11 mouse cellular contexts compared by ENCODE assay signal in genomic region chr16:4978275-4979051, GRCm38 (mm10). TPM values are rescaled to one million over a fixed set of nuclear protein-coding genes. Genes with fewer than 3 reads are reported as not detected.
DNase-seq lines count a peak whose midpoint lies in the region; ATAC-seq lines count a peak whose summit lies in the region.
"Had no signal": no experiment of that assay in that cellular context is flagged by ENCODE, and none has a peak within 500 bp of the region (broad histone marks: within the 10 kb centered on the region; RNA-seq: fewer than 3 reads in every experiment).

No protein-coding gene starts in this region.

- H3K27me3 ChIP-seq in kidney, embryonic 16.5 days (ENCODE audit: insufficient read depth, low read length) = no peaks in the 10 kb centered on the region

- 56% methylated on average over 5 of the region's 5 CpGs for WGBS in kidney, embryonic 16.5 days

- no peak for ATAC-seq in kidney, embryonic 16.5 days (ENCODE audit: low FRiP score, low TSS enrichment)

- H3K9me3 ChIP-seq in kidney, embryonic 16.5 days (ENCODE audit: low read length) = no peaks in the 10 kb centered on the region

- no peak overlapping the region for H3K9ac ChIP-seq in kidney, embryonic 16.5 days (replicated peaks; ENCODE audit: low read length)

- peak; percentile 16 for DNase-seq in kidney, adult 18-20 months
- DNase-seq in brain, adult 2 months (ENCODE audit: low read depth, low spot score) = peak; percentile 83
- peak; percentile 48 for DNase-seq in kidney, adult 9 months
- DNase-seq in lung, postnatal 10 days = peak; percentile 54
- no peak for DNase-seq in cerebellum, postnatal 10 days
- no peak for DNase-seq in layer of hippocampus, postnatal 36 days
- no peak for DNase-seq in urinary bladder, adult 18-20 months (ENCODE audit: low spot score in 2 of 2)

- H3K4me3 ChIP-seq in kidney, embryonic 16.5 days (ENCODE audit: low read length) = no peak overlapping the region

- no peaks in the 10 kb centered on the region for H3K36me3 ChIP-seq in kidney, embryonic 16.5 days (ENCODE audit: insufficient read depth, low read length)

- H3K27ac ChIP-seq in kidney, embryonic 16.5 days (ENCODE audit: low read length) = no peak overlapping the region

- no peaks in the 10 kb centered on the region for H3K4me1 ChIP-seq in kidney, embryonic 16.5 days (ENCODE audit: insufficient read depth, low read length)

- H3K4me2 ChIP-seq in kidney, embryonic 16.5 days (replicated peaks; ENCODE audit: low read depth, low read length) = no peak overlapping the region

RNA-seq across cellular contexts. Expression of gene Anks3, which starts 14.5 kb away (rescaled TPM):
- polyA plus RNA-seq in kidney, embryonic 16.5 days (2015; fragmentation: Nextera tagmentation; extraction: Ambion mirVana) = 76.8 and 81.3 TPM in 2 replicates
- total RNA-seq in layer of hippocampus, postnatal 36 days (2021) = 10 to 100 TPM; 75.0 to 83.5 TPM

RNA-seq across cellular contexts. Expression of gene Sept12, which starts 19.2 kb away (rescaled TPM):
- polyA plus RNA-seq in kidney, embryonic 16.5 days (2015; fragmentation: Nextera tagmentation; extraction: Ambion mirVana) = 0.06 TPM in 1 of 2 replicates, not detected in the other
- not detected for total RNA-seq in layer of hippocampus, postnatal 36 days (2021)
- total RNA-seq: gastrocnemius, postnatal 4 days; layer of hippocampus, postnatal 10 days had no signal
- polyA plus RNA-seq: embryonic facial prominence, embryonic 14.5 days had no signal

RNA-seq across cellular contexts. Expression of gene Smim22, which starts 28.6 kb away (rescaled TPM):
- polyA plus RNA-seq in kidney, embryonic 16.5 days (2015; fragmentation: Nextera tagmentation; extraction: Ambion mirVana) = 12.5 and 15.0 TPM in 2 replicates
- total RNA-seq in layer of hippocampus, postnatal 36 days (2021) = not detected
- total RNA-seq: gastrocnemius, postnatal 4 days; layer of hippocampus, postnatal 10 days had no signal

RNA-seq across cellular contexts. Expression of gene Rogdi, which starts 34.9 kb away (rescaled TPM):
- polyA plus RNA-seq in kidney, embryonic 16.5 days (2015; fragmentation: Nextera tagmentation; extraction: Ambion mirVana) = 117 and 123 TPM in 2 replicates
- 100 to 1,000 TPM; 362 to 395 TPM for total RNA-seq in layer of hippocampus, postnatal 36 days (2021)

RNA-seq across cellular contexts. Expression of gene Nudt16l1, which starts 39.9 kb away (rescaled TPM):
- polyA plus RNA-seq in kidney, embryonic 16.5 days (2015; fragmentation: Nextera tagmentation; extraction: Ambion mirVana) = 171 and 187 TPM in 2 replicates
- total RNA-seq in layer of hippocampus, postnatal 36 days (2021) = 10 to 100 TPM; 76.4 to 82.1 TPM

Comparison
In these comparisons a context has a peak if more than half of its experiments do, and no peak if none do; other contexts are left out.
1. DNase-seq: peak in kidney, adult 18-20 months (single experiment), brain, adult 2 months (single experiment), kidney, adult 9 months (single experiment) and lung, postnatal 10 days (single experiment); none in cerebellum, postnatal 10 days (0 of 2), layer of hippocampus, postnatal 36 days (0 of 2) and urinary bladder, adult 18-20 months (0 of 2).